Mouse (Mus musculus) left cerebral cortex, postnatal 36 days (tissue): ENCODE data around the gene Lef1. TPM values are rescaled to one million over a fixed set of nuclear protein-coding genes. Genes with fewer than 3 reads are reported as not detected.

Experiments used
- DNase-seq, 2 experiments: peaks; one replicate each; pipeline ENCODE4 v3.0.0; 2021 to 2022; ENCODE audit warnings: low spot score in 2 of 2, mixed read lengths in 1 of 2
- intact Hi-C: fragments of 180-260 bp; cut with DNase I; formaldehyde crosslinking; loops from one replicate; pipeline ENCODE4 v1.15.1; 2025
- total RNA-seq, 2 experiments: library from RNA; stranded (reverse); gene quantifications; 2 replicates each; pipeline ENCODE4 v1.2.3; 2021

Gene Lef1
- 1 to 10 TPM; 5.6 to 8.1 TPM for total RNA-seq

DNA sequence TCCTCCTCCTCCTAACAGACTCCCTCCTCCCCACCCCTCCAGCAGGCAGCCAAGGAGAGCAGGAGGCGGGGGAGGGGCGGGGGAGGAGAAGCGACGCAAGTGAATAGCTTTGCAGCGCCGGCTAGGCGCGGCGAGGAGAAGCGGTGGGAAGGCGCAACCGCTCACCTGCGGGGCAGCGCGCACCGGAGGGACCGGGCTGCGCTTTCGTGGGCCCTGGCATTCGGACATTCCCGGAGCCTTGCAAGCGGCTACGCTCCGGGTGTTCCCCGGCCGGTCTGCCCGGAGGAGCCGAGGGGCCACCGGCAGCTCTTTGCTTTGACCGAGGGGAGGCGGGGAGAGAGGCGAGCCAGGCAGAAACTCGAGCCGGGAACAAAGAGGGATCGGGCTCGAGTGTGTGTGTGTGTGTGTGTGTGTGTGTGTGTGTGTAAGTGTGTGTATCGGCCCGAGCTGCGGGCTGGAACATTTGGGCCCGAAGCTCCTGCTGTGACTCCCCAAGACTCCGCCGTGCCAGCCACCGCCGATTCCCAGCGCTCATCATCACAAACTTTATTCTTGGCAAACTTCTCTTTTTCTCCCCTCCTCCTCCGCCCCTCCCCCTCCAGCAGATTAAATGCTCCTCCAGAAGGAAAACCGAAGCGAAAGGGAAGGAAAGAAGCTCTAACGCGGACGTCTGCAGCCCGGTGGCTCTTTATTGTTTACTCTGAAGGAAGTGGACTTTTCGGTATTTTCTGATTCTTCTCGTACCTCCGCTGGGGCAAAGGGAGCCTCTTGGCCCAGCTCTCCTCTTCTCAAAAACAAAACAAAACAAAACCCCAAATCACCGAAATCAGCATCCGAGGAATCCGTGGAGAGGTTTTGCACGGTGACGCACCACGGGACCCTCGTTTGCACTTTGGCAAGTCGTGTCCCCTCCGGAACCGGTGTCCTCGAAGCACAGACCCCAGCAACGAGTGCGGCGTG is at the start of gene Lef1:
Gene Lef1 (plus strand): TSS at position 281 of the 960 bp plus-strand sequence.
- peak; percentile 23 to 24 for DNase-seq
- intact Hi-C loops: loop anchor here (10.0 kb wide), 1 partner anchor 166 kb away; no protein-coding TSS in a partner anchor

DNA sequence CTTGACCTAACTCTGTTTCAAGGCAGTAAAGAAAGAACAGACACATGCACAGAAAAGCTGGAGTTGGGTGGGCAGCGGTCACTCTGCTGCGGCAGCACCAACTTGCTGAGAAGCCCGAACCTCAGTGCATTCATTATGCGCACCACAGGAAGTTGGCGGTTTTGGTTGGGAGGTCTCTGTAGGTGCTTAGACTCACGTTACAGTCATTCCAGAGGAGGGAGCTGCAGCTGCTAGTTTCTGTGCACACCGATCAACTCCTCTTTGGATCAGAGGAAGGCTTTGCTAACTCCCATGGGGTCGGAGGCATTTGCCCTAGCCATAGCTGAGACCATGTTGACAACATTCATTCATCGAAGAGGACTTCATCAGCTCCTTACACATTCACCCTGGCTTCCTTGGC is 45.3 kb upstream of the Lef1 start:
- DNase-seq: no peak
- intact Hi-C loops: no loop called here

- intact Hi-C loops: no loop called here
- no peak for DNase-seq
Measured at GRCm38 (mm10) chr3:131066171-131066570, 44.1 kb upstream of the Lef1 start.

GRCm38 (mm10) chr3:131068000-131068399 is 42.3 kb upstream of the Lef1 start:
- DNase-seq: no peak
- intact Hi-C loops: no loop called here

- intact Hi-C loops: no loop called here
- no peak for DNase-seq
Measured at GRCm38 (mm10) chr3:131070210-131070609, 40.1 kb upstream of the Lef1 start.

DNA sequence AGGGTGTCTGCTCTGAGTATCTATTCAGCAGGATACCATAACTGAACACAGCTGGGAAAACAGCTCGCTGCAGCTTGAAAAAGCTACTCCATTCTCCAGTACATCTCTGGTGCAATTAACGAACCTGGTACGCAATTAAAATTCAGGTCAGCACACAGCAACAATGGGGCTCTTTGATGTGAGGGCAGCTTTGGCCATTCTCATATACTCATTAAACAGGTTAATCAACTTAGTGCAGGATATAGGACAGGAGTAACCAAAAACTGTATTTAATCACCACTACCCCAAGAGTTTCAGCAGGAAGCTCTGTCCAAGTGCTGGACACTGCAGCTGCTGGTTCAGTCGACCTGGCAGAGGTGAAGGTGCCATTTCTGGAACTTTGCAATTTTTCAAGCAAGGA is 37.6 kb upstream of the Lef1 start:
- intact Hi-C loops: no loop called here
- DNase-seq: no peak

DNA sequence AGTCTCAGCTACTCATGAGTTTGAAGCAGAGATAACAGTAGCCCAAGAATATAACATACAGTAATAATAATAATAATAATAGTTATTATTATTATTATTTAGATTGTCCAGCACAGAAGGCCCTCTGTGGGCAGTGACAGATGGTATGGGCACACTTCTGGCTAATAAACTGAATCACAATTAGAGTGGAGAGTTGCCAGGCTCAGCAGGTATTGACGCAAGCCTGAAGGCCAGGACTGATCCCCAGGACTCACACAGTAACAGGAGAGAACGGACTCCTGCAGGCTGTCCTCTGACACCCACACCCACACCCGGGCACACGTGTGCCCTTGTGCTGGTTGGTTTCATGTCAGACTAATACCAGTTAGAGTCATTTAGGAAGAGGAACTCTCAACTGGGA is 36.3 kb upstream of the Lef1 start:
- intact Hi-C loops: no loop called here
- no peak for DNase-seq

GRCm38 (mm10) chr3:131078041-131078621 is 32.1 kb upstream of the Lef1 start:
- DNase-seq: no peak
- intact Hi-C loops: no loop called here

- no peak for DNase-seq
- intact Hi-C loops: no loop called here
Measured at GRCm38 (mm10) chr3:131078719-131079118, 31.6 kb upstream of the Lef1 start.

- DNase-seq: no peak
- intact Hi-C loops: no loop called here
Measured at GRCm38 (mm10) chr3:131083722-131084121, 26.5 kb upstream of the Lef1 start.

DNA sequence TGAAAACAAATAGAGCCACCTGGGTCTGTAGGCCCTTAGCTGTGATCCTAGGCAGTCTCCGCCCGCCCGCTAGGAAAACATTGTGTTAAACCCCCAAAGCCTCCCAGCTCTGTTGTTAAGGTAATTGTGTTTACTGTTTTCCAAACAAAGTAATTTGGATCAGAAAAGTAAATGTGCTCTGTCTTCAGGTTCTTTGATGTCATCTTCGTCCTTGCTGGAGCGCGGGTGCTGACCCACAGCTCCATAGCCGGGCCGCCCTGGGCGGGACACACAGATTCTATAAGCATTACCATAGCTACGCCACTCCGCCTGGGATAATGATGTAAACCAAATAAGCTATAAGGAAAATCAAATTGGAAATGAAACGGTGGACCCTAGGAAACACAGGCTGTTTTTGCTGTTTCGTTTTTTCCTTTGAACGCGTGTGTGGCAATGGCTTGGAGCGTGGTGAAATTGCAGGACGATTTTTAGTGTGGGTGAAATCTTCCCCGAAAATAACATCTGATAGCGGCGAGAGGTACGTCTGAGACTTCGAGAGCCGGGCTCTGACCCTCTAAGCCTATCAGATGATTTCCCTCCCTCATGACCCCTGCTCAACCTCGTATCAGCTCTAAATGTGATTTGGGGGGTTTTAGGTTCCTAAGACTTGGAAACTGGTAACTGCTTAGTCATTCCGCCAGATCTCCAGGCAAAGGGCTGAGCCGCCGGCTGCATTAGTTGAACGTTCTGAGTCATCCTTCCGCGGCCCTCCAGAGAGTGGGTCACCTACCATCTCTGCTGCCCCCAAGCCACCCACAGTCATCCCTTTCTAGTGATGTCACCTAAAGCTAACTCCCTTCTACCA is 25.3 kb upstream of the Lef1 start:
- peak; percentile 38 to 44 for DNase-seq
- intact Hi-C loops: no loop called here

DNA sequence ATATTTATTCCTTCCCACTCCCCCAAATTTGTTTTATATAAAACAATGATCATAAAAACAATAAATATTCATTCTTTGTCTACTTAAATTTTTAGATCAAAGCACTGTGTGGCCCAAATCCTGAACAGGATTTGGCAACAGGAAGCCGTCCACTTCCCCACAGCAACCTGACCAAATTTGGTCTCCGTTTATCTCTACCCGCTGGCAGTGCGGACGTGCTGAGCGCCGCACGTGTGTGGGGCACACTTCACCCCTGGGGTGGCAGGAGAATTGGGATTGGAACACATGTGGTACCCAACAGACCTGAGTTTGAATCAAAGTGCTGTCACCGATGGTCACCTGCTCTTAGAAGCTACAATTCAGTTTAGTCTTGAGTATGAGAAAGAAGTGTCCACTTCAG is 24.3 kb upstream of the Lef1 start:
- no peak for DNase-seq
- intact Hi-C loops: no loop called here

GRCm38 (mm10) chr3:131089721-131090120 is 20.6 kb upstream of the Lef1 start:
- intact Hi-C loops: no loop called here
- DNase-seq: no peak

GRCm38 (mm10) chr3:131092113-131092512 is 18.2 kb upstream of the Lef1 start:
- intact Hi-C loops: no loop called here
- DNase-seq: no peak

- intact Hi-C loops: no loop called here
Measured at GRCm38 (mm10) chr3:131093736-131094135, 16.5 kb upstream of the Lef1 start.

GRCm38 (mm10) chr3:131096105-131096504 is 14.2 kb upstream of the Lef1 start:
- DNase-seq: no peak
- intact Hi-C loops: no loop called here

More at GRCm38 (mm10) chr3:131093736-131094135, 16.5 kb upstream of the Lef1 start:
- no peak for DNase-seq

DNA sequence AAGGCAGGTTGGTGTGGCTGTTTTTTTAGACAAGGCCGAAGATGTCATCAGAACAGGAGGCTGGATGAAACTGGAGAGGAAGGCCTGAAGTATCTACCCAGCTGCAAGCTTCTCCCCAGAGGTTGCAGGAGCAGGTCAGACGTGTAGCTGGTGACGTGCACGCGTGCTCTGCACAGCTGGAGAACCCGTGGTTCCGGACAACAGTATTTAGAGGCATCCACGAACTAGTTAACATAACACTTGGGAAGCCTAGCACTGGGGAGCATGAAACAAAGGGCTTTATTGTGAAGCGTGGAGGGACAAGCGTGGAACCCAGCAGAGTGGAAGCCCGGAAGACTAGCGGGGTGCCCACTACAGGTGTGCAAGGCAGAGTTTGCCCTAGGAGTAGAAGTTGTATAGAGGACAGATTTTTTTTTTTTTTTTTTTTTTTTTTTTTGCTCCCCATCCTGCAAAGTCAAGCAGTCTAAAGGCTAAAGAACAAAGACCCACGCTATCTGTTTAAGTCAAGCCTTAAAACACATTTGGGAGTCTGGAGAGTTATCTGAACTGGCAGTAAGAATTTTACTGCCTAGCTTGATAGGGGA is 8.0 kb upstream of the Lef1 start:
- no peak for DNase-seq
- intact Hi-C loops: loop anchor here (5.0 kb wide), 1 partner anchor 1880 kb away; no protein-coding TSS in a partner anchor

- intact Hi-C loops: loop anchor here (5.0 kb wide), 1 partner anchor 1898 kb away; no protein-coding TSS in a partner anchor
Measured at GRCm38 (mm10) chr3:131105362-131105761, 4.9 kb upstream of the Lef1 start.

DNA sequence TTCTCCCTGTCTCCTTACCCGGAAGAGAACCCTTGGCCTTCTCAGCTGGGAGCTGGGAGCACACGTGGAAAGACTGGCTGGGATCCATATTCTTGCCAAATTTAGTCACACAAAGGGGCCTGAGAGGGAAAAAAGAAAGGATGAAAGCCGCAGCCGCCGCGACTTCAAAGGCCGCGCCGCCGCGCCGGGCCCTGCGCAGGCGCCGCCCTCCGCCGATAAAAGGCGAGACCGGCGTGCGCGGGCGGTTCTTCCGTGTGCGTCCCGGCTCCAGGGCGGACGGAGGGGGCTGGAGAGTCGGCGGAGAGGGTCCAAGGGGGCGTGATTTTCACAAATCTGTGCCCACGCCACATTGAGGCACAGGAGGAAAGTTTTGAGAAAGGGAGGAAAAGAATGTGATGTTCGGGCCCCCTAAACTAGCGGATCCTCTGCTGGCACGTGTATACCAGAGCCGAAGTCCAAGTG is 4.3 kb upstream of the Lef1 start:
- intact Hi-C loops: loop anchor here (5.0 kb wide), 1 partner anchor 1899 kb away; no protein-coding TSS in a partner anchor
- peak; percentile 28 to 38 for DNase-seq

More at GRCm38 (mm10) chr3:131105362-131105761, 4.9 kb upstream of the Lef1 start:
- no peak for DNase-seq
